Mouse (Mus musculus) neural tube, embryonic 10.5 days (tissue): Measurements from ENCODE around the gene Nudt14.
A peak's percentile ranks its signal among the peaks of the same experiment; 100 is the strongest.

Source experiments
- DNase-seq: peaks from one replicate; pipeline ENCODE4 v3.0.0-alpha.2; 2017; ENCODE audit warnings: low spot score; ENCODE audit errors: extremely low spot score

The Nudt14 gene

DNA sequence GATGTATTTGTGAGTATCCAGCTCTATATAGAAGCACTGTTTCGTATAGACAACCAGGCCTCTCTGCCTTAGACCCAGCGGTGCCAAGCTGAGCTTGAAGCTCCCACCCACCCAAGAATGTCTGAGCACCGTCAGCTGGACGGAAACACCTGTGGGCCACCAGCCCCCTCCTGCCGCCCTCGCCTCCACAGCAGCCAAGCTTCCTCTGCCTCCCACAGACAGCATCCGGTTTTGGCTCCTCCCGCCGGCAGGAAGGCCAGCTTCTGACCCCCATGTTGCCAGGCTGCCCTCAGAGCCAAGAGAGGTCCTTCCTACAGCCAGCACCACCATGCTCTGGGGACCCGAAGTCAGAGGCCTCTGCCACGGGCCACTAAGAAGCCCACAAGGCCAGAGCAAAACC lies 27.4 kb downstream of the Nudt14 start:
- DNase-seq: no peak

DNA sequence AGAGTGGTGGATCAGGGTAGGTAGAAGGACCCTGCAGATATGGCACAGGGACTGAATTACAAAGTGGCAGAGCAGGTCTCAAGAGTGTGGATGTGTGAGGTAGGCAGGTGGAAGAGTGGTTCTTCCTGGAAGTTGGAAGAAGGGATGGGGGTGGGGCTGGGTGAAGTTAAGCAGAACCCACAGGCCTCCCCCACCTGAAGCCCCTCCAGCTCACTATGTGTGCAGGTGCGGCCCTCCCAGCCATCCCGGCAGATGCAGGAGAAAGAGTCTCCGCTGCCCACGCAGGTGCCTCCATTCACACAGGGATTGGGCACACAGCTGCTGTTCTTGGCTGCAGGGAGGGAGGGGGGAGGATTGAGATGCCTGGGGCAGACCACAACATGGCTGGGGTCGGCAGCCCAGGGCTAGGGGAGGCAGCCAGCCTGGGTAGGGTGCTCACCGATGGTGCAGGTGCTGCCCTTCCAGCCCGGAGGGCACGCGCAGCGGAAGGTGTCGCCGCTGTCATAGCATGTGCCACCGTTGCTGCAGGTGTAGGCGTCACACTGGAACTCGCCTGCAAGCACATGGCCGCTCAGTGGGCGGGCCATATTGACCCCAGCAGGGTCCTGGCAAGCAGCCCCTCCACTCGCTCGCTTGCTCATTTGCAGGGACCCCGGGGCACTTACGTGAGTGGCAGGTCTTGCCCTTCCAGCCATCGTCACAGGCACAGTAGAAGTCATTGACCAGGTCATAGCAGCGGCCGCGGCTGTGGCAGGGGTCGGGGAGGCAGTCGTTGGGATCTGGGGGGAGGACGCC lies 28.8 kb downstream of the Nudt14 start:
- DNase-seq: no peak

DNA sequence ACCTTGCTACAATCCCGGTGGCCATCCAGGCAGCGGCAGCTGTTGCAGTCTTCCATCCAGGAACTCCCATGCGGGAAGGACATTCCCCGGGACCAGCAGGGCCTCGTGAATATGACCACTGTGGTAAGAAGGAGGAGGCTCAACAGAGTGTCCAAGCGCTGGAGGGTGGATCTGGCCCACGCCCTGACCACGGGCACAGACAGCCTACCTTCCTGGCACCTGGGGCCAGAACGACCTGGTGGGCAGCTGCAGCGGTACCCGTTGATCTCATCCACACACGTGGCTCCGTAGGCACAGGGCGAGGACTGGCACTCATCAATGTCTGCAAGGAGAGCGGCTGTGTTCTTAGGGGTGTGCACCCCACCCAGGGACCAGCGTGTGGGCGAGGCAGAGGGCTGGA lies 30.2 kb downstream of the Nudt14 start:
- DNase-seq: no peak

DNA sequence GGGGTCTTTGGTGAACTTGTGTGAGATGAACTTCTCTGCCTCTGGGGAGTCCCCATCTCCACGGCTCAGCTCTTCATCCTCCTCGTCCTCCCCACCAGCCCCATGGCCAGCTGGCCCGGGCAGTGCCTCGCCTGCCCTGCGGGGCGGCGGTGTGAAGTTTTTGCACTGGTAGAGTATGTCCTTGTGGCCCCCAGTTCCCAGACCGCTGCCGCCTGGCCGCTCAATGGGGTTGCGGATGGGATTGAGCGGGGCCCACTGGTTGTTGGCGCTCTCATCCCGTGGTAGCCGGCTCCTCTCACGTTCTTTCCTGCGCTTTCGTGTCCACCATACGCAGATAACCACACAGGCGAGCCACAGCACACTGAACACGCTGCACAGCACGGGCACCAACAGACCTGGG lies 32.9 kb downstream of the Nudt14 start:
- DNase-seq: no peak

DNA sequence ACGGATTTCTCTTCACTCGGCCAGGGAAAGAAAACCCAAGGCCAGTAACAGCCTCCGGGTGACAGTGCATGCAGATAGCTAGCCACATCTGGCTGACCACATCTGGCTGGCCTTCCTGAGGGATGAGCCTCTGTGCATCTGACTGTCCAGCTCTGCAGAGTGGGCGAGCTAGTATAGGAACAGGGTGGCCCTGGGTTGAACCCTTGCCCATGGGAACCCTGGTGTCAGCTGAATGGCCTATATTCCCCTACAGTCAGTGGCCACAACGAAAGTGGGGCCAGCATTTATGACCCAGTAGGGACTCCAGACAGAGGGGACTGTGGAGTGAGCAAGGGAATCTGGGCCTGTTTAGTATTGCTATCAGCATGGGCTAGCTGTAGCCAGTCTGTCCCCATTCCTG lies 36.9 kb downstream of the Nudt14 start:
- no peak for DNase-seq

DNA sequence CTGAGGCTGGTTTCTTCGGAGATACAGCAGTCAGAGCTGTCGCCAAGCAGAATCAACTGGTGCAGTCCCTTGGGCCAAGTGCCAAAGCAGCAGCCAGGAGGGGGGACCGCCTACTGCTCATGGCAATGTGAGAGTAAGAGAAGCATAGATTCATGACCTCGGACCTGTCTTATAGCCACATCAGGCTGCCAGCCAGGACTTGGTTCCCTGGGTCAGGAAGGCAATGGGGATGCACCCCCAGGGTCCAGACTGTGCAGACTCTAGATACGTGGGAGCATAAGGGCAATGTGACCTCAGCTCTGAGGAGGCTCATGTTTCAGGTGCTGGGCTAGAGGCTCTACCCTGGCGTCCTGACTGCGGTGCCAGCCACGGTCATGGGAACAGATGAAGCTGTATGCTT lies 38.0 kb downstream of the Nudt14 start:
- DNase-seq: no peak

DNA sequence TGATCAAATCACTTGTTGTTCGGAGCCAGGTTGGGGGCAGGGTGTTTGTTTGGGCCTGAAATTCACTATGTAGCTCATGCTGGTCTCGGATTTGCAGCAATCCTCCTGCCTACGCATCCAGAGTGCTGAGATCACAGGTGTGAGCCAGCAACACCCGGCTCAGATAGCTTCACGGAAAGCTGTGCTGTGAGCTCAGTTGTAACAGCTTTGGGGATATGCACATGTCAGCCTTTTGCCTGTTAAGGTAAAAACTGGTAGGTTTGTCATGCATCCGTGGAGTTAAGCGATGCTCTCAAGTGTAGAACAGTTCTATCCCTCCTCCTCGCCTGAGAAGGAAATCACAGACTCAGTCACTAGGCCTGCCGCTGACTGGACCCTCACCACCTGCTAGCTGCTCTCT lies 41.3 kb downstream of the Nudt14 start:
- DNase-seq: no peak

DNA sequence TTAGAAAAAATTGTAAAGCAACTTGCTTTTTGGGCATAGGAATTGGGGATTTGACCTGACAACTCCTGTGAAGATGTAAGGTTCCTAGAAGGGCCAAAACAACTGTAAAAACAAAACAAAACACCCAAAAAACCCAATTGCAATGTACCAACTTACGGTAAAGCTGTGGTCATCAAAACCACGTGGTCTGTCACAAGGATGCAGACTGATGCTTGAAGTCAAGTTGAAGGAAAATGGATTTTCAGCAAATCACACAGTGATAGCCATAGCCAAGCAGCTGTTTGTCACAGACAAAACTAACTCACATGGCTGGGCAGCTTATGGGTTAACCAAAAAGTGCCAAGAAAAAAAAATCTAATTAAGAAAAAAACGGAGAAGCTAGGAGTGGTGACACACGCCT lies 43.0 kb downstream of the Nudt14 start:
- DNase-seq: no peak

DNA sequence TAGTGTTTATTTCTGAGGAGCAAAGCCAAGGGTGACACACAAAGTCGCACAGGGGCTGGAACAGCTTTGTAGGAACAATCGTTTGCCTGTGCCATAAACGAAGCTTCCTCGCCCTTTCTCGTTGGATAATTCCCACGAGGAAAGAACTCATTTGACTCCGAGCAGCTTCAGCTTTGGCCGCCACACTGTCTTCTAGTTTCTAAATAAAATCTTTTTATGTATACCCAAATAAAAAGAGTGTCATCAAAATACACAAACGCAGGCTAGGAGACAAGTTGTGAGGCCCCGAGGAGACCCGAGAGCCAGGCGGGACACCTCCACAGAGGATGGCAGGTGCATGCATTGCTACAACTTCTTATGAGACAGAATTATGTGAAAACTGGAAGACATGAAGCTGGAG lies 43.6 kb downstream of the Nudt14 start:
- no peak for DNase-seq

DNA sequence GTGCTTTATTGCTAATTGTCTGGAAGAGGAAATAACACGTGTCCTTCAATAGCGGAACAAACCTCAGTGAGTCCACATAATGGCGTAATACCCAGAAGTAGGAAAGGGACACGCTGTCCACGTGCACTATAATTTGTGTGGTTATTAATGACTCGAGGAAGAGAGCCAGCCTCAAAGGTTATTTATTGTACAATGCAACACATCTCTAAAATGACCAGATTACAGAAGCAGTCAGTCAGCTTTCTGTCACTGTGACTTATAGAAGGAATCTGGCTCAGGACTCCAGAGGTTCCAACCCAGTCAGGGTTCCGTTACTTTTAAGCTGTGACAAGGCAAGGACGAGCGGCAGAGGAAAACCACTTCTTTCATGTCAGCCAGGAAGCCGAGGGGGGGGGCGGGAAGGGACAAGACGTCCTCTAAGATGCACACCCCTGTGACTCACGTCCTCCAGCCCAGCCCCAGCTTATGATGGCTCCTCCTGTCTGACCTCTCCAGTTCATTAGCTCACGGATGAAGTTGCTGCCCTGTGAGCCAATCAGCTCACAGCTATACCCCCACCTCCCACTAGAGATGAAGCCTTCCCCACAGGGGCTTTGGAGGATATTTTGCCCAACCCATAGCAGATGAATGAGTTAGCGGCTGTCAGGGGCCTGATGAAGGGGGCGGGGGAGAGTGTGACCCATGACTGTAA lies 44.3 kb downstream of the Nudt14 start:
- DNase-seq: peak; percentile 39

DNA sequence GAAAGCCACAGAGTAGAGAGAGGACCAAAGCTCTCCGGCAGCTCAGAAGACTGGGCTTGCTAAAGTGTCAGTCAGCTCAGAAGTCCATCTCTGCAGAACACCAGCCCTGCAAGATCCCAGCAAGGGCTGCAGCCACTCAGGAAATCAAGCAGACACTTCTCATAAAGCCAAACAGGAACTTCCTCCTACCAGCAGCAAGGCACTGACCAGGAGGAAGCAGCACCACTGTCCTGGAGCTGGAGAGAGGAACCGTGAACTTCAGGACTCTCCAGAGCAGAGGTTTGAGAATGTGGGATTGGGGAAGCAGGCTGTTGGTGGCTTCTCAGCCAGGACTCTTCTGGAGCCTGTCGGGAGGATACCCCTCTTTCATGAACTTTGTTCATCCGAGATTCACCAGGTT lies 47.0 kb downstream of the Nudt14 start:
- DNase-seq: no peak

DNA sequence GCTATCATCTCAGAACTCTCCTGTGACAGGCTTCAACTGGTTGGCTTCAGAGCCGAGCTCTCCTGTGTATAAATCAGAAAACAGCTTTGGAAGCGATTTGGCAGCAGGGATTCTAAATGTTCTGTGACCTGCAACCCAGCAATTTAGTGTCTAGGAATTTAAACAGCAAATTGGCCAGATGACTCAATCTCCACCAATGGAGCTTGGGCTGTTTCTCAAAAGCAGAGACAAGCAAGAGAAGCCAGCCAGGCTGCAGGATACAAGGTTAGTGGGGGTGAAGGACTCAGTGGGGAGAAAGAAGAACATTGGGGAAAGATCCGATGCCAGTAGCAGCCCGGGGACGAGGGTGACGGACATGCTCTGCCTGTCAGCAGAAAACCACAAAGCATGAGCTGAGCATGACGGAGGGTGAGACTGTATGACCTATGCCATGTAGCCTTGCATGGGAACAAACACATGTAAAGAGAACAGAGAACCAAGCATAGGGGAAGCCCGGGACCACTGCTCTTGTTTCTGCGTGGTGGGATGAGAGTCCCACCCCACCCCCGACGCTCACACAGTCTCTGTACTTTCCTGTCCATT lies 47.5 kb downstream of the Nudt14 start:
- DNase-seq: no peak

DNA sequence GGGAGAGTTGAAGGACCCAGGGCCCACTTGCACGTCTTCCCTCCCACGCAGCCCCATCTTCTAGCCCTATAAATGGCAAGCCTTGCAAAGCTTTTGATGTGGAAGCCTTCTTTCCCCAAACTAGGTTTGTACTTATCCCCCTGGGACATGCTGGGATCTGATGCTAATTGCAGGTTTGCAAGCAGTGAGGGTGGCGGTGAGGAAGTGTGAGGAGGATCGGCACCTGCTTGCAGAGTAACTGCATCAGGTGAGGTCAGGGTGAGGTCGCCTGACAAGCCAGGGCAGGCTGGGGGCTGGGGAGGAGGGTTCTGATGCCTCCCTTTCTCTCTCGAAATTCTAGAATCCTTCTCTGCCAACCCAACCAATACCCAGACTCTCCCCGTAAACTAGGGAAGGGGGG lies 56.5 kb downstream of the Nudt14 start:
- no peak for DNase-seq
